Mouse (Mus musculus) urinary bladder, adult 18-20 months (tissue): ENCODE measurements around the gene Acap3.

Experiments
- DNase-seq, 2 experiments: peaks; one replicate each; pipeline ENCODE4 v3.0.0; 2022; ENCODE audit warnings: low spot score in 2 of 2, mixed read lengths in 2 of 2

Acap3 gene

DNA sequence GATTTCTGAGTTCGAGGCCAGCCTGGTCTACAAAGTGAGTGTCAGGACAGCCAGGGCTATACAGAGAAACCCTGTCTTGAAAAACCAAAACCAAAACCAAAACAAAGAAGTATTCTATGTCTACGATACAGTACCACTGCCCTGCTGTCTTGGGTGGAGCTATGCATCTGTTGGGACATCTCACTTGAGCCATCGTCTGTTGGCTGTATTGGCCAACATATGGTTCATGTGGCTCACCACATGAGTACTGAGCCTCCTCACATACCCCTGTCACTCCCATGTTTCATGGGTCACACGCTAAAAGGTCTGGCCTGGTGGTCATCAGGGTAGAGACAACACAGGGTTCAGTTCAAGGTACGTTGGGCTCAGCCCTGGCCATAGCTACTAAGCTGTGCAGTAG is 5.3 kb upstream of the Acap3 start:
- DNase-seq = no peak

DNA sequence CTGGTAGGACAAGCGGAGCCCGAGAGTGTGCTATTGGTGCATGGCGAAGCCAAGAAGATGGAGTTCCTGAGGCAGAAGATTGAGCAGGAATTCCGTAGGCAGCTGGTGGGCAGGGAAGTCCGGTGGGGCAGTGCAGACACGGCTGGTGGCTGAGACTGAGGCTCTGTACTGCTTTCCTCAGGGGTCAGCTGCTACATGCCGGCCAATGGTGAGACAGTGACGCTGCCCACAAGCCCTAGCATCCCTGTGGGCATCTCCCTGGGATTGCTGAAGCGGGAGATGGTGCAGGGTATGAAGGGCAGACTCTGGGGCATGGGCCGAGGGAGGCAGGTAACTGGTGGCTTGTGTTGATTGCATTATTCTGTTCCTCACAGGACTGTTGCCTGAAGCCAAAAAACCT is 3.9 kb upstream of the Acap3 start:
- DNase-seq = no peak

DNA sequence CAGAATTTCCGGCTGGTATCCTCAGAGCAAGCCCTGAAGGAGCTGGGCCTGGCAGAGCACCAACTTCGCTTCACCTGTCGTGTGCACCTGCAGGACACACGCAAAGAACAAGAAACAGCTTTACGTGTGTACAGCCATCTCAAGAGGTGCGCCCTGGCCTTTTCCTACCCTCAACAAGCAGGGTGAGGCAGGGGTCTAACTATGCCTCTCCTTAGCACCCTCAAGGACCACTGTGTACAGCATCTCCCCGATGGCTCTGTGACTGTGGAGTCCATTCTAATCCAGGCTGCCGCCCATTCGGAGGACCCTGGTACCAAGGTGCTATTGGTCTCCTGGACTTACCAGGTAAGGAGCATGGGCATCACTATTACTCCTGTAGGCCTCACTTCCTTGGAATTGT is 3.4 kb upstream of the Acap3 start:
- DNase-seq = no peak

DNA sequence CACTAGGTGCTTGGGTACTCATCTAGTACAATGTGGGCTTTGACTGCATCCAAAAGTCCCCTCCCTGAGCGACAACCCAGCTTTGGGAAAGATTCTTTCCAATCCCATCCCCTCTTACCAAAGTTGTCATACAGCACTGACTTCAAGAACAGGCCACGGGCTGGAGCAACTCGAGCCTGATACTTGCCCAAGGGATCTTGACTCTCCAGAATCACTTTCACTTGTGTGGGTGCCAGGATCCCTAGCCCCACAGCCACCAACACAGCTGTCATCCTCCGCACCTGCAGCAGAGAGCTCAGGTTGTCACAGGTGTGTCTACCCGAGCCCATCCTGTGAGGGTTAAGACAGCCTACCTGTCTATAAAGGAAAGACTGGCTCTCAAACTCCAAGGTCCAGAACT is 2.3 kb upstream of the Acap3 start:
- DNase-seq = no peak

DNA sequence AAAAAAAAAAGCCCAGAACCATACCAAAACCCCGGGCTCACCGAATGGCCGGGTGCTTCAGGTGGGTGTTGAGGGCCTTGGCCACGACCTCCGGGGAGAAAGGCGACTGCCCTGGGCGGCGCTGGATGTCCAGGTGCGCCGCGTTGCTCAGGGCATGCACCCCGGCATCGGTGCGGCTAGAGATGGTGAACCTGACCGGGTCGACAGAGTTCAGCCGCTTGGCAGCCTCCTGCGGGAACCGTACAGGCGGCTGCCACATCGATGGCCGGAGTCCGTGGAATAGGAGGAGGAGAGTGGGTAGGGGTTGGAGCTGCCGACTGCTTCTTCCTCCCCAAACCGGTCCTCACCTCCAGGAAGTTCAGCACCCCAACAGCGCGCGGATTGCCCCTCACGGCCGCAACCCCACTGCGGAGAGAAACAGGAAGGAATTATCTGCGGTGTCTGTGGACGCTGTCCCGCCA is 581 bp upstream of the Acap3 start:
- no peak for DNase-seq

DNA sequence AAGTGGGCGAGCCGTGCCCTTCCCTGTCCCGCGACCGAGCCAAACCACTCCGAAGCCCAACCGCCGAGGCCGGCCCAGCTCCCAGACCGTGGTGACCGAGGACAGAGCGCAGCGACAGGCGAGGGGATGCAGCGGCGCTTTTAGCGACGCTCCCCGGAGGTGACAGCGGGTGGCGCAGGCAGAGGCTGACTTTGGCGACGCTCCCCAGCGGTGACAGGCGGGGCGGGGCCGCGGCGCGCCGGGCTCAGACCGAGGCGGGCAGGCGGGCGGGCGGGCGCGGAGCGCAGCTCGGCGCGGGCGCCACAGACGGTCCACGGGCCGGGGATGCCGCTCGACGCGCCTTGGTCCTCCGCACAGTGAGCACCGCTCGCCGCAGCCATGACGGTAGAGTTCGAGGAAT is 395 bp downstream of the Acap3 start:
- peak; percentile 71 to 74 for DNase-seq

DNA sequence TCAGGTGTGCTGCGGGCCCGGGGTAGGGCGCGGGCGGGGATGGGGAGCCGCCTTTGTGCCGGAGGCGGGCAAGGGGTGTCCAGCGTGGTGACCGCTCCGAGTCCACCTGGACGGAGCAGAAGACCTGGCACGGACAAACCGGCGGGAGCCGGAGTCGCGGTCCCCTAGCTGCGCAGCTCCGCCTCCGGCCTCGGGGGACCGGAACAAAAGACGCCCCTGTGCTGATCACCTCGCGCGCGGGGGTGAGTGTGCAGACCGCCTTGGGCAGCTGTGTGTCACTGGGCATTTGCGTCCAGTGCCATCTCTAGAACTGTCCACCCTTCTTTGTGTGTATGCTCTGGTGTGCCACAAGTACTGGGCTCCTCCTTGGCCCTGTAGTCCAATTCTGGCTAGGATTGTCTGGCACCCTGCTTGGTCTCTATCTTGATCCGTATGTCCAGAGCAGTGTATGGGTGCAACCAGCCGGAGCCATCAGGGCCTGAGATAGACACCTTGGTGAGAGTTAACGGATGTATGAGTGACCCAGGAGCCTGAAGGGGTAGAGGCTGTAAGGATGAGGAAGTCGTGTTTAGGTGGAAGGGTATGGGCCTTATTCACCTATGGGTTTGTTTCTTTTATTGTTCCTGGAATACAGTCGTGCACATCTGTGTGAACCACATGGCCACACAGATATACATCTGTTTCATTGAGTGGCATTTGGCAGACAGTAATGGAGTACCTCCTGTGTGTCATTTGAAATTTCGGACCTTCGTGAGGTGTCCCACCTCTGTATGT is 1.0 kb downstream of the Acap3 start:
- no peak for DNase-seq

DNA sequence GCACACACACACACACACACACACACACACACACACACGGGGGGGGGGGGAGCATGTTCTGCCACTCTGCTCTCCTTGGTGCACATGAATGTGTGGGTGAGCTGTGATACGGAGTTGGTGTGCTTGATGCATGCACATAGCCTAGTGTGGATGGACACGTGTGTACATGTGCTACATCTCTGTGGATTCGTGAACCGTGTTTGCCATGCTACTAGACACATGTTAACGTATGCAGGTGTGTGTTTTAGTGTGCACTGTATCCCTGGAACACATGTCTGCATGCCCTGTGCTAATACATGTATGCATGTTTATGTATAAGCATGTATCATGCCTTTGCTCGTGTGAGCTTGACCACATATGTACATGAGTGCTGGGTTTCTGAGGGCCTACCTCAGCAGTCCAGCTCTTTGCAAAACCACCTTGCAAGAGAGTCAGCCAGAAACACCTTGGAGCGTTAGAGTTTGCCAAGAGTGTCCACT is 1.6 kb downstream of the Acap3 start:
- no peak for DNase-seq

DNA sequence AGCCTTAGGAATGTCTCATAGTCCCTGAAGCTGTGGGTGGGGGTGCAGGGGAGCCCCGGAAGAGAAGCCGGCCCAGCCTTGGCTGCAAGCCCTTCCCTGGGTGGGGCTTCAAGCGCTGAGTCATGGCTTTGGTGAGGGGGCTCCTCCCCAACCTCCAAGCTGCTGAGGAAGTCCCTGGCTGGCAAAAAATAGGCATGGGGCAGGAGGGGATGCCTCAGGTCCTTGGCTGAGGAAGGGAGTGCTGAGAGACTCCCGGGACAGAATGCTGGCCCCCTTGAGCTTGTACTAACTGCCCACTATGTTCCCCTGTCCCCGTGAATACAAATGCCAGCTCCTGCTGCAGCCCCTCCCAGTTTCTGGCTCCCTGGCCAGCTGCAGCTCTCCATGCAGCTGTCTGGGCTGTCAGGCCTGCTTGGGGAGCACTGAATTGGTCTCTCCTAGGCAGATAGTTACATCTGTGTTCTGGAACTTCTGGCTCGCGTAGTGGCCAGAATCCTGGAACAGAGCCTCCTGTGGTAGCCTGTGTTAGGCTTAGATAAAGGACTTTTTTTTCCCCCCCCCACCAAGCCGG is 2.8 kb downstream of the Acap3 start:
- DNase-seq = peak; percentile 59 to 84

DNA sequence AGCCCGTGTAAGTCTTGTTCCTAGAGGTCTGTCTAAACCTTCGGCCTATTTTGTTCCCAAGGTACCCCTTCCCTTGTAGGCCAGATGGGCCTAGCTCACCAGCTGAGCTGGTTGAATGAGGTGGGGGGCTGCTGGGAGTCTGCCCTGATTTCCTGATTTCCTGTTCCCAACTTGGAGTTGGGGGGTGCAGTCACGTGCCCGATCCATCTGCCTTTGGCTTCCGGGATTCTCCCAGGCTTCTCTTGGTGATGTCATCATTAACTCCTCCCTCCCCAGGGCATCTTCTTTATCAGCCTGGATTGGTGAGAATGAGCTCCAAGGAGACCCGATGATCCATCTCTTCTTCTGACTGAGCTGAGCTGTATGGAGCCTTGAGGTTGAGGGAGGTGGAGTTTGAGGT is 3.6 kb downstream of the Acap3 start:
- DNase-seq = peak in 1 of 2 experiments; percentile 42

DNA sequence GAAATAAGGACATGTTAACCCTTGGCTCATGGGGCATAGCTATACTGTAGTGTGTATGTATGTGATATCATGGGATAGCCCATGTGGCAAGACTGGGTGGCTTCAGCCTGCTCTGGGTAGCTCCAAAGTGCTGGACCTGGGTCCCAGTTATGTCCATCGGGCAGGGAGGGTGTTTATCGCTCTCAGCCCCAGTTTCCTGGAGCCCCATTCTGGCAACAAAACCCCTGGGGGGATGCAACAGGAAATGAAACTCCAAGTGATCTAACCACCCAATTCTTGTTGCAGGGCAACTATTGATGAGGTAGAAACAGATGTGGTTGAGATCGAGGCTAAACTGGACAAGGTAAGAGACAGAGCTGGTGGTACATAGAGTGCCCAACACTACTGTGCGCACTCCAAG is 4.2 kb downstream of the Acap3 start:
- no peak for DNase-seq

DNA sequence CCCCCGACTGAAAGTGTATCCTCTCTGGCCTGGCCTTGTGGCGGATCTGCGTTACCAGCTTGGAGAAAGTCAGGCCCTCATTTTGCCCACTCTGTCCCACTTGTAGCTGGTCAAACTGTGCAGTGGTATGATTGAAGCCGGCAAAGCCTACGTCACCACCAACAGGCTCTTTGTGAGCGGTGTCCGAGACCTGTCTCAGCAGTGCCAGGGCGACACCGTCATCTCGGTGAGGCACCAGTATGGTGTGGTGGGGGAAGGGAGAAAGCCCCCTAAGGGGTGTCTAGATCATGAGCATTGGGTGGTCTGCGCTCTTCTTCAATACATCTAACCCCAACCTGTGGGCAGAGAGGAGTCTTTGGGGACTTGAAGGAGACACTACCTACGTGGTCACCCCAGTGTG is 4.8 kb downstream of the Acap3 start:
- no peak for DNase-seq

DNA sequence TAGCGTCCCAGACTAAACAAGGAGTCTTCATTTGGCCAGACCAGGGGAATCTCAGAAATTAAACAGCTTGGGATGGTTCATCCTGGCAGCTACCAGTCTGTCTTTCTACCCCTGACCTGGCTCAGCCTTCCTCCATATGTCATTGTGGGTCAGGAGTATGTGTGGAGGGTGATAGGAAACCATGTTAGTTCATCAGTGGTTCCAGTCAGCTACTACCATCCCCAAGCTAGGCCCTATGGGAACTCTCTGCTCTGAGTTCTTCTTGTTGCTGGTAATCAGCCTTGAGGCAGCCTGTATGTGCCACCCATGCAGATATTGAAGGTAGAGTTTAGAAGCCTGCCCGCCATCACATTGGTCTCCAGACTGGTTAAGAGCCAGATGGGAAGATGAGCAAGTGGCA is 6.7 kb downstream of the Acap3 start:
- no peak for DNase-seq

DNA sequence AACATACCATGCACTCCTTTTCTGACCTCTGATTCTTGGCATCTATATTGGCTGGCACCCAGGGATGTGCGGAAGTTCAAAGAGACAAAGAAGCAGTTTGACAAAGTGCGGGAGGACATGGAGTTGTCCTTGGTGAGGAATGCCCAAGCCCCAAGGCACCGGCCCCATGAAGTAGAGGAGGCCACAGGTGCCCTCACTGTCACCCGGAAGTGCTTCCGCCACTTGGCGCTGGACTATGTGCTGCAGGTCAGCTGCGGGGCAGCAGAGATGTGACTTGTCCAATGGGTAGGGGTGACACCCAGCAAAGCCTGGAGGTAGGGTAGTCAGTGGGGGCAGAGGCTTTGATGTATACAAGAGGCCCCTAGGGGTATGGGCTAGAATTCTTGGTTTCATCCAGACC is 7.7 kb downstream of the Acap3 start:
- DNase-seq = no peak

DNA sequence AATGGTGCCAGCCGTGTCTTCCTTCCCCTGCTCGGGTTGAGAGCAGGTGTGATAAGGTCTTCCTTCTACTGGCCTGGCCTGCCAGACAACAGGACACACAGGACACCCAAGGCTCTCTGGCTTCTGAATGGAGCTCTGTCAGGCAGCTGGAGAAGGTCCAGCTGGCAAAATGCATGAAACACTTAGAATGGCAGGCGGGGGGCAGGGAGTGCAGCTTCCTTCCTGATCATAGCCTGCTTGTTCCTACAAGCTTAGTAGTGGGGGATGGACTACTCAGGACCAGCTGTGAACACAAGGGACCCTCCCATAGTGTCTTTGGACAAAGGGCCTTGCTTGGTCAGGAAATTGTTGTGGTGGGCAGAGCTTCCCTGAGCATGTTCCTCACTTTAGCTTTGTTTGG is 9.6 kb downstream of the Acap3 start:
- DNase-seq = no peak

DNA sequence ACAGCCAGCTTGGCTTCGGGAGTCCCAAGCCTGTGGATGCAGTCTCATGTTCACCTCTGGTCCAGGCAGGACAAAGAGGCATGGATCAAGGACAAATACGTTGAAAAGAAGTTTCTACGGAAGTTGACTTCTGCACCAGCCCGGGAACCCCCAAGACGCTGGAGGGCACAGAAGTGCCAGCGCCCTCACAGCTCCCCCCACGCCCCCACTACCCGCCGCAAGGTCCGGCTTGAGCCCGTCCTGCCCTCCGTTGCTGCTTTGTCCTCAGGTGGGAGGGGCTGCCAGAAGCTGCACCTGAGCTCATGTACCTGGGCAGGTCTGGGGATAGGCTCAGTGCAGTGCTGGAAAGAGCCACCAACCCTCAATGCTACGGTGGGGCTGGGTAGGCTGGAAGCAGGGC is 11.6 kb downstream of the Acap3 start:
- no peak for DNase-seq

DNA sequence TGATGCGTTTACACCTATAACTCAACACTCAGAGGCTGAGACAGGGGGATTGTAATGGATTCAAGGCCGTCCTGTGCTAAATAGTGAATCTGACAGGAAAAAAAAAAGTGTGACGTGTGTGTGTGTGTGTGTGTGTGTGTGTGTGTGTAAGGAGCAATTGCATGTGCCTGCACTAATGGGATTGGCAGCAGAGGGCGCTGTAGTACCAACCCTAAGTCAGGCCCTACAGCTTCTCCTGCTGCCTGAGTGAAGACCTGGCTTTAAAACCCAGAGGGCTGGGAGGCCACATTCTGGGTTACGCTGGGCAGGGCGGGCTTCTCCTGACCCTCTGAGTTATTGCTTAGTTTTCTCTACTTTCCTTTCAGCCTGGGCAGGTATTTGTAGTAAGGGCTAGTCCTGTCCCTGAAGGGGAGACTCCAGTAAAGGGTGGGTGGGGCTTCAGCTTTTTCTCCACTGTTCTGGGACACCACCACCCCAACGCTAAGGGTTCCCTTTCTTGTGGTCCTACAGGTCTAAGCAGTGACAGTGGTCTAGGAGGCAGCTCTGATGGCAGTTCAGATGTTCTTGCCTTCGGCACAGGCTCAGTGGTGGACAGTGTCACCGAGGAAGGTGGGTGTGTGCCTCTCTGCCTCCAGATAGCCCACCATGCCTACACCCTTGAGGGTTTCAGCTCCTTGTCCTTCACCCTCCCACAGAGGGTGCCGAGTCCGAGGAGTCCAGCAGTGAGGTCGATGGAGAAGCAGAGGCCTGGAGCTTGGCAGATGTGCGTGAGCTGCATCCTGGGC is 12.9 kb downstream of the Acap3 start:
- no peak for DNase-seq

DNA sequence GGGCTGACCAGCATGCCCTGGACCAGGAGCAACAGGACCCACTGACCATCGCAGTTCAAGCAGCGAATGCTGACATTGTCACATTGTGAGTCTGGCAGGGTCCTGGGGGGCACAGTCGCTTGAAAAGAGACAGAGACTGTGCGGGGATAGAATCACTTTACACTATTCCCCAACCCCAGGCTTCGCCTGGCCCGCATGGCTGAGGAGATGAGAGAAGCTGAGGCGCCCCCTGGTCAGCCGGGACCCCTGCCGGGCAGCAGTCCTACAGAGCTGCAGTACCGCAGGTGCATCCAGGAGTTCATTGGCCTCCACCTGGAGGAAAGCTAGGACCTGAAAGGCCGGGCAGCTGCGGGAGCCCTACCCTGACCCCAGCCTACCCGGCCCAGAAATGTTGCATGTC is 14.0 kb downstream of the Acap3 start:
- no peak for DNase-seq

DNA sequence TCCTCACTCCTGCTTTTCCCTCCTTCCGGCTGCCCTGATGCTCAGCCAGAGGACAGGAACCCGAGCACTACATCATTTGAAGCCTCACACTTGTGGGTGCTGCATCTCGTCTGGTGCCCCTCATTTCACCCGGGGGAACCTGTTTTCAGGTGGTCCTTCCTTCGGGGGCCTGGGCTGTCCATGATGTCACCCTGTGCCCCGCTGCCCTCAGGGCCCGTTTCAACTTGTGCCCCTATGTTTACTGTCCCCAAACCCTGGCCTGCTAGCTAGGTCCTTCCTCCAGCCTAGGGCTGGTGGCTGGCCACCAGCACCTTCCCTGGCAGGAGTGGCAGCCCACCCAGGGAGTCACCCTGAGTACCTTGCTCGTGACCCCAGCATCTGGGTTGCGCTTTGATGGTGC is 14.5 kb downstream of the Acap3 start:
- no peak for DNase-seq

DNA sequence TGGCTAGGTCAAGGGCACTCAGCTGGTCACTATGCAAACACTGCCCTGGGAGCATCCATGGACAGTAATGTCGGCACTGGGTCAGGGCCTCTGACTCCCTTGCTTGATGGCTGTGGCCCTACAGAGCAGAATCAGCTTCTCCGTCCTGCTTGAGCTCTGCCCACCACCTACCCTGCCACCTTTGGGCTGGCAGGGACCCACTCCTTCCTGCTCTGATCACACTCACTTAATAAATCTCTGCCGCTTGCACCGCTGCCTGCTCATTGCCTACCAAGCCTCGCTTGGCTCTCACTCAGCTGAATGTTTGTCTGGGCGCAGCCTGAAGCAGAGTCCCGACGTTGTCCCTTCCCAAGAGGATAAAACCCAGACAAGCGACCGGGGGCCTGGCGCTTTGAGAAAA is 15.4 kb downstream of the Acap3 start:
- DNase-seq = no peak

DNA sequence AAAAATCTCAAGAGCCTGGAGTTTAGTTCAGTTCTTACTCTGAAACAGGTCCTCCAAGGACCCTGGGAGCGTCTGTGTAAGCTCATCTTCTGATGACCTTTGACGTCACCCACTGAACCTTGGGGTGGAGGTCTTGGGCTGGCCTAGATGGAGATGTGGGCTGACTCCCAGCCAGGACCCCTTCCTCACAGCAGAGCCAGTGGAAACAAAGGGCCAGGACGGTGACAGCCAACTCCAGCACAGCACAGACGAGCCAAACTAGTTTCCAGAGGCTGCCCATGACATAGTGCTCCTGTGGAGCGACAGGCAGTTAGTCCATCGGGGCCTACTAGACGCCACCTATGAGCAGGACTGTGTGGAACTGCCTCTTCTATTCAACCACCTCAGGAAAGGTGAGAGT is 16.7 kb downstream of the Acap3 start:
- DNase-seq = no peak

DNA sequence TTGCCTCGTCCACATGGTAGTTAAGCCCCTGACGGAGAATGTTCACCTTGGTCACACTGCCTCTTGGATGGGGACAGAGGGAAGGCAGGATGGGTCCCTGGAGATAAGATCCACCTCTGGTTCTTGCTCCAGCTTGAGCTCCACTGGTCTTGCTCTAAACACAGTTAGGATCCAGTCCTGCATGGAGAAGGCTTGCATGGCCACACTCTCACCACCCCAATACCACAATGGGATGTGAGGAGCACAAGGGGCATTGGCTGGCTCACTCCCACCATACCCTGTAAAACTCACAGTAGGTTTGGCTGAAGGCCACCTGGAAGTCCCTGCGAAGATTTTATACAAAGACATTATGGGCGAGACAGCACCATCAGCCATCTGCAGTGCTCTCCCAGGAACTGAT is 17.1 kb downstream of the Acap3 start:
- no peak for DNase-seq

DNA sequence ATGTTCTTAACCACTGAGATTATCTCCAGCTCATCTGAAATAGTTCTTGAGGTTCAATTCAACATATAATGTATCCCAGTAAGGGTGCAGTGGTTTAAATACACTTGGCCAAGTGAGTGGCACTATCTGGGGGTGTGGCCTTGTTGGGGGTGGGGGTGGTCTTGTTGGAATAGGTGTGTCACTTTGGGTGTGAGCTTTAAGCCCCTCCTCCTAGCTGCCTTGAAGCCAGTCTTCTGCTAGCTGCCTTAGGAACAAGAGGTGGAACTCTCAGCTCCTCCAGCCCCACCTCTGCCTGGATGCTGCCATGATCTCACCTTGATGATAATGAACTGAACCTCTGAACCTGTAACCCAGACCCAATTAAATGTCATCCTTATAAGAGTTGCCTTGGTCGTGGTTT is 40.4 kb downstream of the Acap3 start:
- DNase-seq = no peak
